Mouse (Mus musculus) neural tube, embryonic 11.5 days (tissue): ENCODE data around the gene Arfgef2. TPM values are rescaled to one million over a fixed set of nuclear protein-coding genes. Genes with fewer than 3 reads are reported as not detected.

ENCODE experiments used
- ATAC-seq: fragments of 200-750 bp; cut with Nextera tagmentation; 2 replicates; pipeline ENCODE4 v1.8.0; 2017; ENCODE audit warnings: moderate number of reproducible peaks, mild to moderate bottlenecking, moderate TSS enrichment, moderate library complexity; ENCODE audit not compliant: insufficient read depth, low FRiP score, low TSS enrichment
- DNase-seq: peaks from one replicate; pipeline ENCODE4 v3.0.0-alpha.2; 2015; ENCODE audit warnings: low spot score
- H3K27ac ChIP-seq: fragments of 300-500 bp; sonication (generic); 2 replicates; pipeline ENCODE4 v1.5.1; 2014; ENCODE audit warnings: low read depth, mild to moderate bottlenecking, low read length
- H3K27me3 ChIP-seq: fragments of 300-500 bp; sonication (generic); 2 replicates; pipeline ENCODE4 v1.6.1; 2014; ENCODE audit warnings: mild to moderate bottlenecking, low read length, mixed read lengths; ENCODE audit not compliant: control insufficient read depth, insufficient read depth
- H3K36me3 ChIP-seq: fragments of 300-500 bp; sonication (generic); 2 replicates; pipeline ENCODE4 v1.6.1; 2014; ENCODE audit warnings: mild to moderate bottlenecking, low read length, moderate library complexity, mixed read lengths; ENCODE audit not compliant: control insufficient read depth, insufficient read depth
- H3K4me1 ChIP-seq: fragments of 300-500 bp; sonication (generic); 2 replicates; pipeline ENCODE4 v1.6.1; 2014; ENCODE audit warnings: low read length, mixed read lengths; ENCODE audit not compliant: control insufficient read depth, insufficient read depth
- H3K4me2 ChIP-seq: fragments of 300-500 bp; sonication (generic); 2 replicates; pipeline ENCODE4 v1.6.1; 2014; ENCODE audit warnings: low read depth, mild to moderate bottlenecking, moderate library complexity
- H3K4me3 ChIP-seq: fragments of 300-500 bp; sonication (generic); 2 replicates; pipeline ENCODE4 v1.5.1; 2014; ENCODE audit warnings: low read depth, low read length
- H3K9ac ChIP-seq: fragments of 300-500 bp; sonication (generic); 2 replicates; pipeline ENCODE4 v1.6.1; 2014; ENCODE audit warnings: mild to moderate bottlenecking, low read length
- H3K9me3 ChIP-seq: fragments of 300-500 bp; sonication (generic); 2 replicates; pipeline ENCODE4 v1.6.1; 2016; ENCODE audit warnings: low read length; ENCODE audit not compliant: control insufficient read depth
- WGBS: fragments of 180-500 bp; shearing (Covaris S2); extraction: QIAGEN DNeasy Blood & Tissue Kit; methylation state at CpG from one replicate; pipeline ENCODE4 v1.1.7; 2014; 5-methylcytosine and 5-hydroxymethylcytosine counted together
- polyA plus RNA-seq: library from polyadenylated mRNA; unstranded; fragments of >200 nt; fragmentation: Nextera tagmentation; extraction: Ambion mirVana; gene quantifications from 2 replicates; pipeline ENCODE4 v1.2.1, GENCODE M21; 2014

The Arfgef2 gene
- polyA plus RNA-seq, 1 experiment from 2014 or later, result 6.2 TPM

GRCm38 (mm10) chr2:166855771-166856170 is 50.4 kb downstream of the Arfgef2 start:
- Histone ChIP-seq H3K36me3 (peaks cover 9% of the 10 kb centered on the region), H3K4me3 (no peak overlapping the region), H3K4me1 (no peaks in the 10 kb centered on the region), H3K4me2 (no peak overlapping the region), H3K27me3 (no peaks in the 10 kb centered on the region), H3K9ac (no peak overlapping the region), H3K27ac (no peak overlapping the region), H3K9me3 (no peaks in the 10 kb centered on the region; the same call in 1 of the 2 replicates)
- ATAC-seq (no peak), DNase-seq (no peak)
- 92% methylated on average over 8 of the region's 8 CpGs for WGBS

- WGBS, result 89% methylated on average over 6 of the region's 6 CpGs
- Histone ChIP-seq H3K27me3 (no peaks in the 10 kb centered on the region), H3K27ac (no peak overlapping the region), H3K9ac (no peak overlapping the region), H3K36me3 (peaks cover 9% of the 10 kb centered on the region), H3K9me3 (no peaks in the 10 kb centered on the region; the same call in 1 of the 2 replicates), H3K4me3 (no peak overlapping the region), H3K4me2 (no peak overlapping the region), H3K4me1 (no peaks in the 10 kb centered on the region)
- no peak for DNase-seq
- no peak for ATAC-seq
Measured at GRCm38 (mm10) chr2:166856366-166856765, 51.0 kb downstream of the Arfgef2 start.

DNA sequence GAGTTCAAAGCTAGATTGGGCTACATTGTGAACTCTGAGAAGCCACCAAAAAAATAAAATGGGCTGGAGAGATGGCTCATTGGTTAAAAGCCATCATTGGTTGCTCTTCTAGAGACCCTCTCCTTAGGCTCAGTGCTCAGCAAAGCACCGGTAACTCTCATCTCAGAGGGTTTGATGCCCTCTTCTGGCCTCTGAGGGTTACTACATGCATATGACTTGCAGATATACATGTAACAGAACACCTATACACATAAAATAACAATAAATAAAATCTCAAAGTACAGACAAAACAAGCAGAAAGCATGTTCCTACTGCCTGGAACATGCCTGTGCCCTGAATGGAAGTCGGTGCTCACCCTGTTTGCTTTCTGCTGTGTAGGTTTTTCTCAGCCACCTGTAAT is 51.7 kb downstream of the Arfgef2 start:
- no peak for DNase-seq
- 82% methylated on average over 2 of the region's 2 CpGs for WGBS
- no peaks in the 10 kb centered on the region for H3K27me3 ChIP-seq

DNA sequence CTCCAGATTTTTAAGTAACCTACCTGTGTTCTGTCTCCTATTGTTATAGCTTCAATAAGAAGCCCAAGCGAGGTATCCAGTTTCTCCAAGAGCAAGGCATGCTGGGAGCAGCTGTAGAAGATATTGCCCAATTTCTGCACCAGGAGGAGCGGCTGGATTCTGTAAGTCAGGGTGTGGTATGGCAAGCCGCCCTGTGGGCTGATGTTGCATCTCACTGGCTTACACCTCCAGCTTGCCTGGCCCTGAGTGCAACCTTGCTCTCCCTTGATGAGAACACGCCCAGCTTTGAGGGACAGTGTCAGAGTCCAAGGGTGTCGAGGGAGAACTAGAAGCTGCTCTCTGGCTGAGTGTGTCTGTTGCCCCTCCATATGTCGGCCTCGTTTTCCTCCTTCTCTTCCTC is 53.8 kb downstream of the Arfgef2 start:
- Histone ChIP-seq H3K4me2 (no peak overlapping the region), H3K36me3 (peaks cover 2% of the 10 kb centered on the region), H3K9ac (no peak overlapping the region), H3K27me3 (no peaks in the 10 kb centered on the region), H3K4me3 (no peak overlapping the region), H3K4me1 (no peaks in the 10 kb centered on the region), H3K9me3 (no peaks in the 10 kb centered on the region), H3K27ac (no peak overlapping the region)
- ATAC-seq (no peak), DNase-seq (no peak)
- WGBS, result 89% methylated on average over 7 of the region's 7 CpGs

More for the DNA sequence above, 51.7 kb downstream of the Arfgef2 start:
- peaks cover 6% of the 10 kb centered on the region for H3K36me3 ChIP-seq
- H3K4me2 ChIP-seq, result no peak overlapping the region
- no peak overlapping the region for H3K4me3 ChIP-seq
- H3K4me1 ChIP-seq, result no peaks in the 10 kb centered on the region
- H3K27ac ChIP-seq, result no peak overlapping the region
- no peak for ATAC-seq
- no peaks in the 10 kb centered on the region; the same call in 1 of the 2 replicates for H3K9me3 ChIP-seq
- H3K9ac ChIP-seq, result no peak overlapping the region

GRCm38 (mm10) chr2:166862505-166862904 is 57.1 kb downstream of the Arfgef2 start:
- Histone ChIP-seq H3K27ac (no peak overlapping the region), H3K27me3 (no peaks in the 10 kb centered on the region), H3K4me1 (no peaks in the 10 kb centered on the region), H3K4me3 (no peak overlapping the region), H3K4me2 (no peak overlapping the region), H3K9me3 (no peaks in the 10 kb centered on the region), H3K9ac (no peak overlapping the region), H3K36me3 (no peaks in the 10 kb centered on the region; the same call in 1 of the 2 replicates)
- 78% methylated on average over 3 of the region's 3 CpGs for WGBS
- no peak for ATAC-seq
- DNase-seq, result no peak

DNA sequence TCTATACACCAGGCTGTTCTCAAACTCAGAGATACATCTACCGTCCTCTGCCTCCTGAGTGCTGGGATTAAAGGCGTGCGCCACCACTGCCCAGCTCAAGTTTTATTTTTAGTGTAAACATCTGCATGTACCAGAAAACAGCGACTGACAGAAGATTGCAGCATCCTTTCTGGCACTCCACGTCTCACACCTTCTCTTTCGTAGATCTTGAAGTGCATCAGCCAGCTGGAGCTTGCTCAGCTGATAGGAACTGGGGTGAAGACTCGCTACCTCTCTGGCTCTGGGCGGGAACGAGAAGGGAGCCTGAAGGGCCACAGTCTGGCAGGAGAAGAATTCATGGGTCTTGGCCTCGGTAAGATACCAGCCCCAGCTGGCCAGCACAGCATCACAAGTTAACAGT is 60.1 kb downstream of the Arfgef2 start:
- H3K4me1 ChIP-seq, result no peaks in the 10 kb centered on the region
- H3K4me2 ChIP-seq, result no peak overlapping the region
- H3K9ac ChIP-seq, result no peak overlapping the region
- no peaks in the 10 kb centered on the region for H3K9me3 ChIP-seq
- DNase-seq, result no peak
- no peak for ATAC-seq
- no peak overlapping the region for H3K4me3 ChIP-seq
- no peaks in the 10 kb centered on the region; the same call in 1 of the 2 replicates for H3K36me3 ChIP-seq
- no peak overlapping the region for H3K27ac ChIP-seq
- 89% methylated on average over 10 of the region's 10 CpGs for WGBS
- no peaks in the 10 kb centered on the region for H3K27me3 ChIP-seq

DNA sequence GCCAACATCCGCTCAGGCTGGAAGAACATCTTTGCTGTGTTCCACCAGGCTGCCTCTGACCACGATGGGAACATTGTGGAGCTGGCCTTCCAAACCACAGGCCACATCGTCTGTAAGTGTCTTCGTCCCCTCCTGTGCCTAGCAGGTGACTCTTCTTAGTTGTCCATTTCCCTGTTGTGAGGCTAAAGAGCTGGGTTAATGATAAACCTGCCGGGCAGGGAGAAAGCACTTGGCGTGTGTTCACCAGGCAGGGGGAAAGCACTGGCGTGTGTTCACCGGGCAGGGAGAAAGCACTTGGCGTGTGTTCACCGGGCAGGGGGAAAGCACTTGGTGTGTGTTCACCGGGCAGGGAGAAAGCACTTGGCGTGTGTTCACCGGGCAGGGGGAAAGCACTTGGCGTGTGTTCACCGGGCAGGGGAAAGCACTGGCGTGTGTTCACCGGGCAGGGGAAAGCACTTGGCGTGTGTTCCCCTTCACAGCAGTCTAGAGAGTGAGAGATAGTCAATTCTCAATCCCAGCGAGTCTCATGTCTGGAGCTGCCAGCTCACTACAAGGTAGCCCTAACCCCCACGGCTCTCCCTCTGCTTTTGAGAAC is 65.0 kb downstream of the Arfgef2 start:
- peaks cover 4% of the 10 kb centered on the region for H3K36me3 ChIP-seq
- H3K4me3 ChIP-seq, result no peak overlapping the region
- H3K27ac ChIP-seq, result no peak overlapping the region
- H3K9me3 ChIP-seq, result no peaks in the 10 kb centered on the region
- H3K27me3 ChIP-seq, result no peaks in the 10 kb centered on the region
- ATAC-seq, result no peak
- no peak overlapping the region for H3K9ac ChIP-seq
- H3K4me1 ChIP-seq, result no peaks in the 10 kb centered on the region
- WGBS, result 86% methylated on average over 20 of the region's 20 CpGs
- no peak overlapping the region for H3K4me2 ChIP-seq
- no peak for DNase-seq

- Histone ChIP-seq H3K9ac (no peak overlapping the region), H3K27ac (no peak overlapping the region), H3K36me3 (peaks cover 4% of the 10 kb centered on the region), H3K9me3 (no peaks in the 10 kb centered on the region), H3K4me3 (no peak overlapping the region), H3K4me1 (no peaks in the 10 kb centered on the region), H3K4me2 (no peak overlapping the region), H3K27me3 (no peaks in the 10 kb centered on the region)
- no peak for DNase-seq
- 92% methylated on average over 10 of the region's 10 CpGs for WGBS
- ATAC-seq, result no peak
Measured at GRCm38 (mm10) chr2:166870899-166871298, 65.5 kb downstream of the Arfgef2 start.

GRCm38 (mm10) chr2:166874675-166875280 is 69.4 kb downstream of the Arfgef2 start:
- ATAC-seq, result no peak
- Histone ChIP-seq H3K27ac (no peak overlapping the region; the same call in 1 of the 2 replicates), H3K4me3 (no peak overlapping the region), H3K9ac (no peak overlapping the region), H3K36me3 (peaks cover 6% of the 10 kb centered on the region), H3K27me3 (no peaks in the 10 kb centered on the region), H3K9me3 (no peaks in the 10 kb centered on the region), H3K4me1 (no peaks in the 10 kb centered on the region), H3K4me2 (no peak overlapping the region)
- WGBS, result 85% methylated on average over 10 of the region's 10 CpGs
- DNase-seq, result no peak
